Mouse (Mus musculus): ENCODE data around the gene Tmsb4x. TPM values are rescaled to one million over a fixed set of nuclear protein-coding genes. Genes with fewer than 3 reads are reported as not detected.

Tmsb4x gene
- polyA plus RNA-seq, 1 experiment from 2014 or later: 1,991 TPM

GRCm38 (mm10) chrX:167210319-167210728 is 1.2 kb upstream of the Tmsb4x start:
- H3K4me3 ChIP-seq: no peak overlapping the region
- H3K36me3 ChIP-seq: peaks cover 3% of the 10 kb centered on the region; the same call in 1 of the 2 replicates
- peaks cover 11% of the 10 kb centered on the region; the same call in 1 of the 2 replicates for H3K4me1 ChIP-seq
- no peaks in the 10 kb centered on the region for H3K9me3 ChIP-seq
- 34% methylated on average over 6 of the region's 6 CpGs for WGBS
- peak overlapping the region; percentile 52 for H3K27ac ChIP-seq
- H3K27me3 ChIP-seq (ENCODE audit: insufficient read depth, poor library complexity, severe bottlenecking): peaks cover 22% of the 10 kb centered on the region; the same call in 1 of the 2 replicates
- DNase-seq (ENCODE audit: low spot score): no peak

DNA sequence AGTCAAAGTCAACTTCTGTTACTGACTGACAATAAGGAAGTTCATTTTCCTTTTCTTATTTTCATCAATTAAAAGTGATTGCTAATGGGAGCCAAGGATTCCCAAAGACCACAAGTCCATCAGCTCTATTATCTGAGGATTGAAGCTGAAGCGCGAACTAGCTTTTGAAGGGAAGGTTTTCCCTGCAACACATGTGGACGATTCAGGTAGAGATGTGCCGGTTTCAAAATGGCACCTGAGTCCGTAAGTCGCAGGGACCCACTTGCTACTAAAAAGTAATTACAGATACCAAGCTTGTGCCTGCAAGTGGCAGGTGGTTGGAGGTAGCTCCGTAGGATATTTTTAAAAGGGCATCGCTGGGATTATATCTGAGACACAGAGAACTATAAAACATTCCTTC is 713 bp upstream of the Tmsb4x start:
- Histone ChIP-seq H3K4me3 (peak overlapping the region; percentile 64; the same call in 1 of the 2 replicates), H3K27ac (peak overlapping the region; percentile 91), H3K36me3 (peaks cover 3% of the 10 kb centered on the region; the same call in 1 of the 2 replicates), H3K9me3 (no peaks in the 10 kb centered on the region), H3K27me3 (ENCODE audit: insufficient read depth, poor library complexity, severe bottlenecking) (peaks cover 22% of the 10 kb centered on the region; the same call in 1 of the 2 replicates), H3K4me1 (peaks cover 11% of the 10 kb centered on the region; the same call in 1 of the 2 replicates)
- no peak for DNase-seq (ENCODE audit: low spot score)
- WGBS: 70% methylated on average over 8 of the region's 8 CpGs

DNA sequence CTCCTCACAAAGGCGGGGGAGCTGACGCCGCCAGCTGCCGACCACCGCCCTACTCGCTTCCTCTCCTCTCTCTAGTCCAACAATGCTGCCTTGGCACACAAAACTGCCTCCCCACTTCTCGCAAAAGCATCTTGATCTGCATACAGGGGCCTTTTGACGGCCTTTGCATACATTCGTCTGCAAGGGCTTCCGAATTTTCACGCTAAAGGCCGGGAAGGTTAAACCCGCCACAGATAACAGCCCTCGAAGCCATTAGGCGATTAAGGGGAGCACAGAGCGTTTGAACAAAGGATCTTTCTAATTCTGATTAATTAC is 652 bp downstream of the Tmsb4x start:
- peaks cover 22% of the 10 kb centered on the region; the same call in 1 of the 2 replicates for H3K27me3 ChIP-seq (ENCODE audit: insufficient read depth, poor library complexity, severe bottlenecking)
- no peaks in the 10 kb centered on the region for H3K9me3 ChIP-seq
- H3K4me3 ChIP-seq: peak overlapping the region; percentile 64
- peak overlapping the region; percentile 91 for H3K27ac ChIP-seq
- peaks cover 3% of the 10 kb centered on the region; the same call in 1 of the 2 replicates for H3K36me3 ChIP-seq
- H3K4me1 ChIP-seq: peaks cover 11% of the 10 kb centered on the region; the same call in 1 of the 2 replicates
- WGBS: 14% methylated on average over 16 of the region's 16 CpGs
- DNase-seq (ENCODE audit: low spot score): no peak

DNA sequence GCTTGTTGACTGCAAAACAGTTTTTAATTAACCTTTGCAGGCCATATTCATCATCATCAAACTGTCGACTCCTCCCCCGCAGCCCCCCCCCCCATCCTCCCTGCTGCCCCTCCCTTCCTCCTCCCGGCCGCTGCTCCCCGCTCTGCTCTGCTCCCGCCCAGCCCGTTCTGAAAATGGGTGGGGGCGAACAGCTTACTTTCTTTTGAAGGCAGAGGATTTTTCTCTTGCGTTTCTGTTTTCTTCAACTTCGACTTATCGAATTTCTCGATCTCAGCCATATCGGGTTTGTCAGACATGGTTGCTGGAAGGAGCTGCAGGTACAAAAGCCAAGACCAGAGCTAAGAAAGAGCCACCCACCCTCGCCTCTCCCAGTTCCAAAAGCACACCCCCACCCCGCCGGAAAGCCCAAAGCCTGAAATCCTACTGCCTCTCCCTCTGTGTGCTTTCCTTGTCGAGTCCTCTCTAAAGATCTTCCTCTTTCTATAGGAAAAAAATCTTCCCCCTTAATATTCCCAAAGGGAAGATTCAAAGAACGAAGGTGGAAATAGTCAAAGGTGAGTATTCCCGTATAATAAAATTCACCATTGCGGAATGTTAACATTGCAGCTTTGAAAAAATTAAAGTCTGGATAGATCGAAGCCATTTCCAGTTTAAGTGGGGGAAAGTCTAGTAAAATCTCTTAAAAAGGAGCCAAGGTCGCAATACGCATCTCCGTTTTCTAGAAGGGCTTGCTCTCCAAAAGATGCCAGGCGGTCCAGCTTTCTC is 1.2 kb downstream of the Tmsb4x start:
- H3K4me3 ChIP-seq: peak overlapping the region; percentile 64
- DNase-seq (ENCODE audit: low spot score): no peak
- H3K27ac ChIP-seq: peak overlapping the region; percentile 91
- no peaks in the 10 kb centered on the region for H3K9me3 ChIP-seq
- H3K36me3 ChIP-seq: peaks cover 3% of the 10 kb centered on the region; the same call in 1 of the 2 replicates
- H3K4me1 ChIP-seq: peaks cover 11% of the 10 kb centered on the region; the same call in 1 of the 2 replicates
- peaks cover 22% of the 10 kb centered on the region; the same call in 1 of the 2 replicates for H3K27me3 ChIP-seq (ENCODE audit: insufficient read depth, poor library complexity, severe bottlenecking)
- WGBS: 15% methylated on average over 25 of the region's 25 CpGs

DNA sequence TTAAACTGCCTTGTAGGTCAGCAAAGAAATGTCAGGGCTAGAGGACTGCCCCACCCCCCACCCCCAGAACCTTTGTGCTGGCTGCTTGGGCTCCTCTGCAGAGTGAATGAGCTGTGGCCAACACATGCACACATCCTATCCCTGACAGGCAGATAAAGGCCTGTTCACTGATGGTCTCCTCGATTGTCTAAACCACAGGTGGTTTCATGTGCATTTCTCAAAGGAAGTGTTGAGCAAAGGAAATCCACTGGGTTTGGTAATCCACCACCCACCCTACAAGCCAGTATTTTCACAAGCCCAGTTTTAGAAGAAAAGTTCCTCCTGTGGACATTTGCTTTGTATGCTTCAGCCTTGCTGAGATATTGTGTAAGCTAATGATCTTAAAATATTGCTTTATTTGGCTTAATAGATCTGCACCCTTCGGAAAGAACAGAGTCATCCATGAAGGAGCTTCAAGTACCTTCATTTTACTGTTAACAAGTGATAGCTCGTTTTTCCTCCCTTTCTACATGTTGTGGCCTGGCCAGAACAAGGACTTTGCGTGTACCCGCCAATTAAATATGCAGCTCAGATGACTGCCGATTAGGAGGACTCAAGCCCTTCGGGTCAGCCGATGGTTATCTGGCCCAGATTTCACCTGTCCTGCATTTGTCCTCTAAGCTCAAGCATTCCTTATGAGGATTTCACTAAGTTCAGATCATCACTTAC is 3.1 kb downstream of the Tmsb4x start:
- no peak overlapping the region for H3K27ac ChIP-seq
- 0 out of 2 replicates have a peak, but pooled peaks cover 5% of the 10 kb centered on the region for H3K4me1 ChIP-seq
- H3K27me3 ChIP-seq (ENCODE audit: insufficient read depth, poor library complexity, severe bottlenecking): peaks cover 22% of the 10 kb centered on the region; the same call in 1 of the 2 replicates
- H3K36me3 ChIP-seq: peaks cover 3% of the 10 kb centered on the region; the same call in 1 of the 2 replicates
- H3K4me3 ChIP-seq: no peak overlapping the region
- no peaks in the 10 kb centered on the region for H3K9me3 ChIP-seq
- no peak for DNase-seq (ENCODE audit: low spot score)
- WGBS: 64% methylated on average over 8 of the region's 8 CpGs

- WGBS: 60% methylated on average over 2 of the region's 2 CpGs
- H3K4me3 ChIP-seq: no peak overlapping the region
- no peaks in the 10 kb centered on the region for H3K36me3 ChIP-seq
- no peaks in the 10 kb centered on the region for H3K4me1 ChIP-seq
- no peaks in the 10 kb centered on the region for H3K9me3 ChIP-seq
- H3K27ac ChIP-seq: no peak overlapping the region
- DNase-seq (ENCODE audit: low spot score): no peak
- H3K27me3 ChIP-seq (ENCODE audit: insufficient read depth, poor library complexity, severe bottlenecking): peaks cover 6% of the 10 kb centered on the region; the same call in 1 of the 2 replicates
Measured at GRCm38 (mm10) chrX:167201365-167201764, 7.8 kb downstream of the Tmsb4x start.

GRCm38 (mm10) chrX:167195228-167195649 is 13.9 kb downstream of the Tmsb4x start:
- Histone ChIP-seq H3K36me3 (no peaks in the 10 kb centered on the region), H3K27me3 (ENCODE audit: insufficient read depth, poor library complexity, severe bottlenecking) (no peaks in the 10 kb centered on the region), H3K4me1 (no peaks in the 10 kb centered on the region), H3K4me3 (no peak overlapping the region), H3K9me3 (no peaks in the 10 kb centered on the region), H3K27ac (no peak overlapping the region)
- no peak for DNase-seq (ENCODE audit: low spot score)
- WGBS: 71% methylated on average over 2 of the region's 2 CpGs

DNA sequence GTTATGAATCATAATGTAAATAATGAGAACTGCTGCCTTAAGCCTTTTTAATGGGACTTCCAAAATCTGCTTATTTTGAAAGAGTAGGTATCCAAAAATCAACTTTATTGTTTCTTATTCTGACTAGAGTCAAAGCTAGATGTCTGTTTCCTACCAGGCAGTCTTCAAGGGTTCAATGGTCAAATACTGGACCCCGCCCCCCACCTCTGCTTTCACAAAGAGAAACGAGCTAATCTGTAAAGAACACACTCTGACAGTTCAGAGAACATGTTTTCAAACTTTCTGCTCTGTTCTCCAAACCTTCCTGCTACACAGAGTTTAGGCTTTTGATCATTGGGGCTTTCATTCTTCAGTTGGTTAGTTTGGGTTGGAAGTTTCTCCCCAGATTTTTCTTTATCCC is 22.8 kb downstream of the Tmsb4x start:
- WGBS: 50% methylated on average over 2 of the region's 2 CpGs
- Histone ChIP-seq H3K4me1 (no peaks in the 10 kb centered on the region), H3K4me3 (no peak overlapping the region), H3K27me3 (ENCODE audit: insufficient read depth, poor library complexity, severe bottlenecking) (0 out of 2 replicates have a peak, but pooled peaks cover 4% of the 10 kb centered on the region), H3K27ac (no peak overlapping the region), H3K9me3 (no peaks in the 10 kb centered on the region), H3K36me3 (no peaks in the 10 kb centered on the region)
- DNase-seq (ENCODE audit: low spot score): no peak

DNA sequence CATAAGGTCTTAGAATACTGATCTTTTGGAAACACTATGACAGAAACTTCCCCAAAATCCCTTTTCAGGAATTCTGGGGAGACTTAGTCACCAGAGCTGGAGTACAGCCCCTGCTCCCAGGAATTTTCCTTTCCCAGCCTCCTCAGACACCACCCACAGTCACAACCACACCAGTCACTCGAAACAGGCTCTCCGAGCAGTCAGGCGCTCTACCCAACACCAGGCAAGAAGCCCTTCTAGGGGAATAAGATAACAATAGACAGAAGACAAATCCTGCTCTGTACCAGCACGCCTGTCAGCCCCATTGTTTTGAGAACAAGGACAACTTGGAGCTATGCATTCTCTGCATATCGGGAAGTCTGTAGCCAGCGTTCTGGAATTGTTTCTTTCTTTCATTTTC is 25.6 kb downstream of the Tmsb4x start:
- 0 out of 2 replicates have a peak, but pooled peaks cover 4% of the 10 kb centered on the region for H3K27me3 ChIP-seq (ENCODE audit: insufficient read depth, poor library complexity, severe bottlenecking)

GRCm38 (mm10) chrX:167182411-167182810 is 26.7 kb downstream of the Tmsb4x start:
- Histone ChIP-seq H3K27ac (no peak overlapping the region), H3K4me1 (no peaks in the 10 kb centered on the region), H3K36me3 (no peaks in the 10 kb centered on the region), H3K4me3 (no peak overlapping the region), H3K27me3 (ENCODE audit: insufficient read depth, poor library complexity, severe bottlenecking) (0 out of 2 replicates have a peak, but pooled peaks cover 4% of the 10 kb centered on the region), H3K9me3 (no peaks in the 10 kb centered on the region)
- no peak for DNase-seq (ENCODE audit: low spot score)
- WGBS: 77% methylated on average over 5 of the region's 5 CpGs

More for the DNA sequence above, 25.6 kb downstream of the Tmsb4x start:
- Histone ChIP-seq H3K36me3 (no peaks in the 10 kb centered on the region), H3K4me3 (no peak overlapping the region), H3K9me3 (no peaks in the 10 kb centered on the region), H3K4me1 (no peaks in the 10 kb centered on the region), H3K27ac (peak overlapping the region; percentile 49; the same call in 1 of the 2 replicates)
- WGBS: 34% methylated on average over 6 of the region's 6 CpGs
- DNase-seq (ENCODE audit: low spot score): no peak

GRCm38 (mm10) chrX:167179961-167180642 is 29.0 kb downstream of the Tmsb4x start:
- no peak for DNase-seq (ENCODE audit: low spot score)
- 51% methylated on average over 4 of the region's 4 CpGs for WGBS
- no peaks in the 10 kb centered on the region for H3K9me3 ChIP-seq
- no peak overlapping the region for H3K4me3 ChIP-seq
- H3K27me3 ChIP-seq (ENCODE audit: insufficient read depth, poor library complexity, severe bottlenecking): peaks cover 4% of the 10 kb centered on the region; the same call in 1 of the 2 replicates
- H3K27ac ChIP-seq: peak overlapping the region; percentile 74
- H3K36me3 ChIP-seq: no peaks in the 10 kb centered on the region
- no peaks in the 10 kb centered on the region for H3K4me1 ChIP-seq

DNA sequence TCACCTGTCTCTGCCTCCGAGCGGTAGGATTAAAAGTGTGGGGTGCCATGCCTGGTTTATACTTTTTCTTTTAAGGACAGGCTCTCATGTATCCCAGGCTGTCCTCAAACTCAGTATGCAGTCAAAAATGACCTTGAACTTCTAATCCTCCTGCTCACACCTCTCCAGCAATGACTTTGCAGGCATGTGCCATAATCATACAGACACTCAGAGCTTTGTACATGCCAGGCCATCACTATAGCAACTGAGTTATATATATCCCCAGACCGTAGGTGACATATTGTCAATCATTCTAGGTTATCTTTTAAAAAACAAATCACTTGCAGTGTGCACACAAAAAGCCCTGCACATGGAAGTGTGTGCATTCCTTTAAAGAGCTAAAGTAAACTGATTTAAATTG is 29.6 kb downstream of the Tmsb4x start:
- Histone ChIP-seq H3K4me3 (no peak overlapping the region), H3K27ac (peak overlapping the region; percentile 74; the same call in 1 of the 2 replicates), H3K27me3 (ENCODE audit: insufficient read depth, poor library complexity, severe bottlenecking) (peaks cover 4% of the 10 kb centered on the region; the same call in 1 of the 2 replicates), H3K36me3 (no peaks in the 10 kb centered on the region), H3K4me1 (no peaks in the 10 kb centered on the region), H3K9me3 (no peaks in the 10 kb centered on the region)
- WGBS: 74% methylated on average over 3 of the region's 3 CpGs
- DNase-seq (ENCODE audit: low spot score): no peak
